Mouse (Mus musculus): Measurements from ENCODE around the gene Ino80b. TPM values are rescaled to one million over a fixed set of nuclear protein-coding genes. Genes with fewer than 3 reads are reported as not detected.

Gene Ino80b
- total RNA-seq, 2 experiments from 2014 or later, result 11.2 to 28.8 TPM

DNA sequence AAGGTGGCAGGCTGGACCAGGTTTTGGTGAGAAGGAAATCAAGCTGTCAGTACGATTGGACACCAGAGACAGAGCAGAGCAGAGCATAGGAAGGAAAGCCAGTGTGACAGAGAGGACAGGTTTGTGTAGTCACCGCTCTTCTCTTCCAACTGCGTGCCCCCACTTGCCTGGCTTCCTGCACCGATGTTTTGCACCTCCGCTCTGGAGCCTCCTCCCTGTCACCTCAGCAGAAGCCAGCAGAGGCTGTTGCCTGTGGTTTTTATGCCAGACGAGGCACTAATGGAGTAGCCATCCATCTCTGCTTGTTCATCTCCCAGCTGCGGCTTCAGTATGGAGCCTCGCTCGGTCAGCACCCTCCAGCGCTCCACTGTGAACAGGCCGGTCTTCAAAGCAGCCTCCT, 17.7 kb upstream of the Ino80b start:
- no peak for ATAC-seq (replicated peaks; ENCODE audit: low FRiP score, low TSS enrichment, poor library complexity, severe bottlenecking)

DNA sequence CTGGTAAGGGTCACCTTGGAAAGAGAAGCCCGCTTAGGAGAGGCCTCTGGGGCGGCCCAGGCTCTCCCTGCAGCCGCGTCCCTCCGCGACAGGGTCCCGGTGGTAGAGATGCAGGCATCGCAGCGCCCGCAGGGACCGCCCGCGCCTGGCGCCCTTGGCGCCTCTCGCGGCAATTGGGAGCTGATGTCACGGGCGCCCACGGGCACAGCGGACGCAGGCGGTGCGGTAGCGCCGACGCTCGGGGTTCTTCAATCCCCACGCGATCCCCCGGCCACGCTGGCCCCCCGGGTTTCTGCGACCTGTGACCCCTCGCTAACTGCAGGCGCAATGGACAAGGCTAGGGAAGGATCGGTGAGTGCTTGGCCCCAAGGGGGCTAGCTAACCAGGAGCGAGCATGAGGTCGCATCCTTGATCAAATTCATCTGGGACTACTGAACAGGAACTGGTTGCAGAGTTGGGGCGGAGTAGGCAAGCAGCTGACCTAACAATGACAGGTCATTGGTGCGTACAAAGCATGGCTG, 17.0 kb upstream of the Ino80b start:
- ATAC-seq (replicated peaks; ENCODE audit: low FRiP score, low TSS enrichment, poor library complexity, severe bottlenecking), result no peak

DNA sequence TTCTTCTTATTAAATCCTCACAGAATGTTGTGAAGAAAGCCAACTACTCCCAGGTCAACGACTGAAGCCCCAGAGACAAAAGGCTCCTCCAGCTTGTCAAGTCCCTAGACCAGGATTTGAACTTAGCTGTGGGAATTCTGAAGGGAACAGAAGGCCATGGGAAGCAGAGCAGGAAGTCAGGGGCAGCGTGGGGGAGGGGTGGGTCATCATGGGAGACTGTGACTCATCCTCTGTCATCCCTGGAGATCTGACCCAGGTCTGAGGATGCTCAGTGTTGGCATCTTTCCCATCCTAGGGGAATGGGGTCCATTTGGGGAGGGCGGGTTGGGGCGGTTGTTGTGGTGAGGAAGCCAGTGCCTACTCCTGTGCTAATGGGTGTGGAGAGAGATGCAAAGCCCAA, 16.4 kb upstream of the Ino80b start:
- no peak for ATAC-seq (replicated peaks; ENCODE audit: low FRiP score, low TSS enrichment, poor library complexity, severe bottlenecking)

DNA sequence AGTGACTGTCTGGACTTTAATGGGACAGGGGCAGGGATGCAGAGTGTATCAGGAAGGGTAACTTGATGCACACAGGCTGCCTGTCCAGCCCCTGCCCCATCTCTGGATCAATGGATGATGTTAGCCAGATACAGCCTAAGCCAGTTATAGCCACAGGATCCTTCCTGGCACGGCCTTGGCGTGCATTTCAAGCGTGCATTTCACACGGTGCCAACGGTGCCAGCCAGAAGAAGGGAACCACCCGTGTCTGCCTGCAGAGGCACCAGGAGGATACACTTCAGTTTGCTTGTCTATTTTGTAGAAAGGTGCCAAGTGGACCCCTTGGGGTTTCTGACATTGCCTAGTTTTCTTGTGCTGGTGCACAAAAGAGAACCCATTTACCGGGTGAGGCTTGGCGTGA, 14.8 kb upstream of the Ino80b start:
- no peak for ATAC-seq (replicated peaks; ENCODE audit: low FRiP score, low TSS enrichment, poor library complexity, severe bottlenecking)

- no peak for ATAC-seq (replicated peaks; ENCODE audit: low FRiP score, low TSS enrichment, poor library complexity, severe bottlenecking)
Observed at GRCm38 (mm10) chr6:83138056-83138455, 12.8 kb upstream of the Ino80b start.

GRCm38 (mm10) chr6:83137576-83137950, 12.3 kb upstream of the Ino80b start:
- ATAC-seq (replicated peaks; ENCODE audit: low FRiP score, low TSS enrichment, poor library complexity, severe bottlenecking), result no peak

- ATAC-seq (replicated peaks; ENCODE audit: low FRiP score, low TSS enrichment, poor library complexity, severe bottlenecking), result peak; percentile 41; the same call in 1 of the 2 replicates
Observed at GRCm38 (mm10) chr6:83136881-83137575, 11.8 kb upstream of the Ino80b start.

GRCm38 (mm10) chr6:83136291-83136880, 11.2 kb upstream of the Ino80b start:
- no peak for ATAC-seq (replicated peaks; ENCODE audit: low FRiP score, low TSS enrichment, poor library complexity, severe bottlenecking)

DNA sequence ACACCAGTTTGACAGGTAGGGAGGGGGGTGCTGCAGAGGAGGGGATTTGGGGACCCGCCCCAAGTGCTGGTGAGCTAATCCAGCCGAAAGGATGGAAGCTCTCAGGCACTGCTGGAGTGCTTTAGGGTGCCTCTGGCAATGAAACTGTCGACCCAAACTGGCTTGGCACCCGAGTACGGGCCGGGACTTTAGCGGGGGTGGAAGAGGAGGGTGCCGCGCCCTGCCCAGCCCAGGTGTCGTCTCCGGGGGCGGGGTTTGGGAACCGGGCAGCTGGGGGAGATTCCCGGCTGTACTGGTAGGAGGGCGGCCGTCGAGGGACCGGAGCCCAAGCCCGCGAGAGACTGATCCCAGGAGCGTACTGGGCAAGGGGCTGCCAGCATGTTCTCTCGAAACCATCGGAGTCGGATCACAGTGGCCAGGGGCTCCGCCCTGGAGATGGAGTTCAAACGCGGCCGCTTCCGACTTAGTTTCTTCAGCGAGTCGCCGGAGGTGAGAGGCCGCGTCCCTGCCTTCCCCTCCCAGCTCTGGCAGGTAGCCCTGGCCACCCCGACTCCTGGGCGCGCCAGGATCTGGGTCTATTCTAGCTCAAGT, 10.4 kb upstream of the Ino80b start:
- no peak for ATAC-seq (replicated peaks; ENCODE audit: low FRiP score, low TSS enrichment, poor library complexity, severe bottlenecking)

GRCm38 (mm10) chr6:83134951-83135513, 9.8 kb upstream of the Ino80b start, which contains the start of gene Rtkn:
Gene Rtkn (plus strand): TSS chr6:83135463.
- no peak for ATAC-seq (replicated peaks; ENCODE audit: low FRiP score, low TSS enrichment, poor library complexity, severe bottlenecking)

GRCm38 (mm10) chr6:83134226-83134625, 9.0 kb upstream of the Ino80b start:
- no peak for ATAC-seq (replicated peaks; ENCODE audit: low FRiP score, low TSS enrichment, poor library complexity, severe bottlenecking)

DNA sequence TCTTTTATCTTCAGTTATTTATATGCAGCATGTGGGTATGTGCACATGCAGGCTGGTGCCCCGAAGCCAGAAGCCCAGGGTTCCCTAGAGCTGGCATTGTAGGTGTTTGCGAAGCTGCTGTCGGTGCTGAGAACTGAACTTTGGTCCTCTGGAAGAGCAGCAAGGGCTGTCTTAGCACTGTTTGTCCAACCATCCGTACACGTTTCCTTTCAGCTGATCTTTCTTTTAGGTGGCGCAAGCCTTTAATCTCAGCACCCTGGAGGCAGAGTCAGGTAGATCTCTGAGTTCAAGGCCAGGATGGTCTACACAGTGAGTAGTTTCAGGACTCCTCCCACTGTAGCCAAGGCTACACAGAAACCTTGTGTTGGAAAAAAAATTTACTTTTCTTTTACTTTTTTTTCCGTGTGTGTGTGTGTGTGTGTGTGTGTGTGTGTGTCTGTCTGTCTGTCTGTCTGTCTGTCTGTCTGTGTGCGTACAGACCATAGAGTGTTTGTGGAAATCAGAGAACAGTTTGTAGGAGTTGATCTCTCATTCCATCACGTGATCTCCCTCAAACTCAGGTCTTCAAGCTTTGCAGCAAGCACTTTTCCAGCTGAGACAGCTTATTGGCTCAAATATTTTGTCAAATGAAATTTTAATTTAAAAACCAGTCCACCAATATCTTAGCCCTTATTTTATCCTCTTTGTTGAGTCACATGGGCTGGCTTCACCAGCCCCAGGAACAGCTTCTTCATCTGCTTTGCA, 7.1 kb upstream of the Ino80b start:
- ATAC-seq (replicated peaks; ENCODE audit: low FRiP score, low TSS enrichment, poor library complexity, severe bottlenecking), result no peak

DNA sequence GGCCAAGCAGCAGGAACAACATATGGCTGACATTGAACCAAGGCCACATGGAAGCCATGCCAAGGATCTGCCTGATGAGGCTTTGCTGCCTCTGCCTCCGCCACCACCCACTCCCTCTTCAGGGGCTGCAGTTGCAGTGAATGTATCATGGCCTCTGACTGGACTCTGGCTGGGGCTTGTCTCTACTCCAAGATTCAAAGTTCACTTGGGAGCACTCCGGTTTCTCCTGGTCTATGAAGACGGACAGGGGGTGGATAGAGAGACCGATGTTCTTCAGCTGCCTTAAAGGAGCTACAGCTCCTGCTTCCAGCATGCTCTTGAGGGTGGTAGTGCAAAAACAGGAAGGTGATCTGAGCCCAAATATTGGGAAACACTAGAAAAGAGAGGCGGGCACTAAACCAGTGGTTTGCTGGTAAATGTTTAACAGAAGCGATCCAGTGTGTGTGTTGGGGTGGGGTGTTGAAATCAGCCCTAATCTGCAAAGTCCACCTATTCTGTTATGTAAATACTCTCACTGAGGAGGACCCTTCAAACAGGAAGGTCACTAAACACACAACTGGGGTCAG, 6.3 kb upstream of the Ino80b start:
- no peak for ATAC-seq (replicated peaks; ENCODE audit: low FRiP score, low TSS enrichment, poor library complexity, severe bottlenecking)

- ATAC-seq (replicated peaks; ENCODE audit: low FRiP score, low TSS enrichment, poor library complexity, severe bottlenecking), result no peak
Observed at GRCm38 (mm10) chr6:83127419-83127818, 2.2 kb upstream of the Ino80b start.

DNA sequence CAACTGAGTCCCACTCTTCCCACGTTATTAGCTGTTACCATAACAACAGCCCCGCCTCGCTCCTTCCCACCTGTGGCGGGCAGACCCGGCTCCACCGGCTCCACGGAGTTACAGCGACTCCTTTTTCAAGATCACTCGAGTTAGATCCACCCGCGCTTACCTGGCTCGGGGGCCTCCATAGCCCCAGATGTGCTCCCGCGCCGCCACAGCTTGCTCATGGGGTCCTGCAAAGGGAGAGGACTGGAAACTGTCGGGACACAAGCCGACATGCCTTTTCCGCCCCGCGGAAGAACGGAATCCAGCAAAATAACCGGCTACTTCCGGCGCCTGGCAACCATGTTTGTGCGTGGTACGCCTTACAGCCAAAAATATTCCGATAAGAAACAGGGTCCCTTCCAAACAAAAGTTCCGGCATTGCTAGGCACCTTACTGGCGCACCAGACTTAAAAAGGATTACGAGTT, 349 bp downstream of the Ino80b start:
- peak; percentile 14 for ATAC-seq (replicated peaks; ENCODE audit: low FRiP score, low TSS enrichment, poor library complexity, severe bottlenecking)

DNA sequence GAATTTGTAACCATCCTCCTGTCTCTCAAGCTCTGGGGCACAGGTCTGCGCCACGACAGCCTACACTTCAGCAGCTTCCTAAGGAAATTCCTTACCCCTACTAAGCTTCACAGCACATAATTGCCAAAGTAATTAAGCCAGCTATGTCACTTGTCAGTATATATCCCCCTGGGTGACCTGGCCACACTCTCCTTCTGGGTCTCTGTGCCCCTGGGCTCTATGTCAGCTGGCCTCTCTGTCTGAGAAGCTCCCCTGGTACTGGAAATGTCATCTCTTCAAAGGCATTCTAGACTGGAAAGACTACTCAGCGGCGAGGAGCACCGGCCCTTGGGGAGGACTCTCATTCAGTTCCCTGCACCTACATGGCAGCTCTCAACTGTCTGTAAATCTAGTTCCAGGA, 2.3 kb downstream of the Ino80b start:
- ATAC-seq (replicated peaks; ENCODE audit: low FRiP score, low TSS enrichment, poor library complexity, severe bottlenecking), result no peak

DNA sequence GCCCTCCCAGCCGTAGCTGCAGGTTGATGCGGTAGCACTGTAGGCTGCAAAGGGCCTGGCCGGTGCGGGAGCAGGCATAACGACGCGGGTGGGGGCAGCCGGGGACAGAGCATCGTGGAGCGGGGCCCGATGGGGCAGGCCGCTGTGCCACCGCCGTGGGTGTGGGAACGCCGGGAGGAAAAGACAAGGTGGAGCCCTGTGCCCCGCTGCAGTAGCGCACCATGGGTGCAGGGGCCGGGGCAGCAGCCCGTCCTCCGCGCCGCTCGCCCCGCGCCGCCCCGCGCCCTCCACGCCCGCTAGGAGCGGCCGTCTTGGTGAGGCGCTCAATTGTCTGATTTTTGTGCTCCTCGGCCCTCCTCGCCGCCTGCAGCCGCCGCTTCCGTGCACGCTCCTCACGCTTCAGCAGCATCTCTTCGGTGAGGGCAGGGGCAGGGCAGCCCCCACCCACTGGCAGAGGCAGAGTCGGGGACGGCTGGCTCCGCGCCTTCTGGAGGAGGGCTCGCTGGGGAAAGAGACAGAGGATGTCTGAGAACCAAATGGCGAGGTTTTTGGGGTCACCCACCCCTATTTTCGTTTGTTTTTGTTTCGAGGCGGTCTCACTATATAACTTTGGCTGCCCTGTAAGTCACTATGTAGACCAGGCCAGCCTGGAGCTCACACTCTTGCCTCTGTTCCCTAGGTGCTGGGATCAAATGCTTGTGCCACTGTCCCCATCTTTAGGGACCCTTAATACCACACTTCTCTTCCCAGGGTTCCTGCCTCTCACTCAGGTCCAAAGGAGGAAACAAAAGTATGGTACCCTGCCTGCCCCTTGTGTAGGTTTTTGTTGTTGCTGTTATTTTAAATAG, 3.1 kb downstream of the Ino80b start:
- ATAC-seq (replicated peaks; ENCODE audit: low FRiP score, low TSS enrichment, poor library complexity, severe bottlenecking), result peak; percentile 10

All from megakaryocyte-erythroid progenitor cell, adult 5-6 weeks (primary cell).